Mouse (Mus musculus) stomach, postnatal 0 days (tissue): ENCODE data around the gene Ulk4. TPM values are rescaled to one million over a fixed set of nuclear protein-coding genes. Genes with fewer than 3 reads are reported as not detected.
A peak's percentile ranks its signal among the peaks of the same experiment; 100 is the strongest.
"Not testable (repeated sequence)": the region's sequence is repeated elsewhere in the genome, so short reads cannot be mapped to it uniquely, and the experiment has no call there.

Experiments
- ATAC-seq: fragments of 200-750 bp; cut with Nextera tagmentation; 2 replicates; pipeline ENCODE4 v1.8.0; 2017; ENCODE audit not compliant: low FRiP score, low TSS enrichment
- DNase-seq: peaks from one replicate; pipeline ENCODE4 v3.0.0-alpha.2; 2016; ENCODE audit warnings: low spot score
- H3K27ac ChIP-seq: fragments of 300-500 bp; sonication (generic); replicated peaks from 2 replicates; pipeline ENCODE4 v1.5.1; 2014; ENCODE audit warnings: mild to moderate bottlenecking, control low read depth
- H3K27me3 ChIP-seq: fragments of 300-500 bp; sonication (generic); 2 replicates; pipeline ENCODE4 v1.6.1; 2014; ENCODE audit warnings: low read length; ENCODE audit not compliant: control insufficient read depth, insufficient read depth
- H3K36me3 ChIP-seq: fragments of 300-500 bp; sonication (generic); 2 replicates; pipeline ENCODE4 v1.6.1; 2014; ENCODE audit warnings: low read length, mixed read lengths; ENCODE audit not compliant: control insufficient read depth, insufficient read depth
- H3K4me1 ChIP-seq: fragments of 300-500 bp; sonication (generic); replicated peaks from 2 replicates; pipeline ENCODE4 v1.6.1; 2014; ENCODE audit warnings: antibody characterized with exemption; ENCODE audit not compliant: control insufficient read depth, insufficient read depth
- H3K4me2 ChIP-seq: fragments of 300-500 bp; sonication (generic); replicated peaks from 2 replicates; pipeline ENCODE4 v1.6.1; 2014; ENCODE audit warnings: low read depth, mild to moderate bottlenecking, control low read depth, moderate library complexity
- H3K4me3 ChIP-seq: fragments of 300-500 bp; sonication (generic); 2 replicates; pipeline ENCODE4 v1.5.1; 2014; ENCODE audit warnings: low read depth, low read length, control low read depth
- H3K9ac ChIP-seq: fragments of 300-500 bp; sonication (generic); 2 replicates; pipeline ENCODE4 v1.6.1; 2014; ENCODE audit warnings: mild to moderate bottlenecking, low read length, control low read depth, mixed read lengths
- H3K9me3 ChIP-seq: fragments of 300-500 bp; sonication (generic); 2 replicates; pipeline ENCODE4 v1.6.1; 2016; ENCODE audit warnings: low read length; ENCODE audit not compliant: control insufficient read depth
- CTCF ChIP-seq: IDR thresholded peaks from 2 replicates; pipeline ENCODE4 v1.5.1; 2016; ENCODE audit warnings: antibody characterized with exemption, low read depth, mild to moderate bottlenecking, moderate library complexity
- EP300 ChIP-seq: optimal IDR thresholded peaks from 2 replicates; pipeline ENCODE3; 2016; ENCODE audit warnings: antibody characterized with exemption
- WGBS: fragments of 180-500 bp; shearing (Covaris S2); extraction: QIAGEN DNeasy Blood & Tissue Kit; methylation state at CpG from one replicate; pipeline ENCODE4 v1.1.7; 2014; 5-methylcytosine and 5-hydroxymethylcytosine counted together
- polyA plus RNA-seq: library from polyadenylated mRNA; unstranded; fragments of >200 nt; fragmentation: Nextera tagmentation; extraction: Ambion mirVana; gene quantifications from 2 replicates; pipeline ENCODE4 v1.2.1, GENCODE M21; 2015

Gene Ulk4
- polyA plus RNA-seq, 1 experiment from 2014 or later = 73.3 TPM

DNA sequence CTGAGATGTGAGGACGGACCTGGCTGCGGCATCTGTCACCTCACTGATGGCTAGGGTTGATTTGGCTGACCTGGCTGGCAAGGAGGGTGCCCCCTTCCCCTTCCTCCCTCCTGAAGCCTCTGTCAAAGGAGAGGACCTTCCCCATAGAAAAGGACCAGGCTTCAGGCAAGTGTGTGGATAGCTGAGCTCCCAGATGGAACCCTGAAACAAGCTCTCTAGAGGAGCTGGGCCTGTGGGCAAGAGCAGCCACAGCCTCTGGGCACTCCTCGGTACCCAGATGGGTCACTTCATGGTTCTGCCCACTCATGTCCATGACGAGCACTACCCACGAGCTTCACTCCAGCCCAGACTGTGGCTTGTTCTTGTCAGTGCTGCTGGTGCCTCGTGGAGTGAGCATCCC, 34.7 kb downstream of the Ulk4 start:
- no peaks in the 10 kb centered on the region for H3K9me3 ChIP-seq
- H3K36me3 ChIP-seq = no peaks in the 10 kb centered on the region
- ATAC-seq (no peak), DNase-seq (no peak)
- no peak for TF ChIP-seq EP300
- TF ChIP-seq CTCF = no peak
- no peak overlapping the region for H3K9ac ChIP-seq
- WGBS = 89% methylated on average over 6 of the region's 6 CpGs
- H3K27me3 ChIP-seq = no peaks in the 10 kb centered on the region
- H3K4me3 ChIP-seq = no peak overlapping the region
- no peaks in the 10 kb centered on the region for H3K4me1 ChIP-seq
- no peak overlapping the region for H3K4me2 ChIP-seq
- no peak overlapping the region for H3K27ac ChIP-seq

DNA sequence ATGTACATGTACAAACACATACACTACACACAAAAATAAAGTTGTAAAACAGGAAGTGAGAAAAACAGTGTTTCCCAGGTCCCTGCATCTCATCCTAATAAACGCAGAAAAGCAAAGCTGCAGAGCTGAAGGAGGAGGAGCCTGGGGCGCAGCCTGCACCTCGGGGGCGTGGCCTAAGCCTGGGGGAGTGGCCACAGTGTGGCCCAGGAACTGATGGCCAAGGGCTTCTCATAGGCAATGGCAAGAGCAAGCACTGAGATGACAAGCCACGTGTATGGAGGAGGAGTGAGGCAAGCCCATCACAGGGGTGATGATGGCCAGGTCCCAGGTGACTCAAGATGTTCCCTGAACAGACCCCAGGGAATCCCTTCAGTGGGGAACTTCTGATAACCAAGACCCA, 35.2 kb downstream of the Ulk4 start:
- 24% methylated on average over 5 of the region's 5 CpGs for WGBS
- ATAC-seq (peak; percentile 49; the same call in 1 of the 2 replicates), DNase-seq (peak; percentile 59)
- no peak for TF ChIP-seq EP300
- TF ChIP-seq CTCF = no peak
- Histone ChIP-seq H3K27ac (no peak overlapping the region), H3K9ac (no peak overlapping the region), H3K27me3 (no peaks in the 10 kb centered on the region), H3K4me1 (no peaks in the 10 kb centered on the region), H3K36me3 (no peaks in the 10 kb centered on the region), H3K9me3 (no peaks in the 10 kb centered on the region), H3K4me2 (no peak overlapping the region), H3K4me3 (no peak overlapping the region)

GRCm38 (mm10) chr9:121241366-121241765, 35.6 kb downstream of the Ulk4 start:
- TF ChIP-seq CTCF (no peak), EP300 (no peak)
- DNase-seq (no peak), ATAC-seq (no peak)
- no peaks in the 10 kb centered on the region for H3K36me3 ChIP-seq
- H3K4me2 ChIP-seq = no peak overlapping the region
- no peaks in the 10 kb centered on the region for H3K27me3 ChIP-seq
- H3K9ac ChIP-seq = no peak overlapping the region
- H3K4me1 ChIP-seq = no peaks in the 10 kb centered on the region
- H3K9me3 ChIP-seq = no peaks in the 10 kb centered on the region
- H3K27ac ChIP-seq = no peak overlapping the region
- no peak overlapping the region for H3K4me3 ChIP-seq
- WGBS = 84% methylated on average over 8 of the region's 8 CpGs

DNA sequence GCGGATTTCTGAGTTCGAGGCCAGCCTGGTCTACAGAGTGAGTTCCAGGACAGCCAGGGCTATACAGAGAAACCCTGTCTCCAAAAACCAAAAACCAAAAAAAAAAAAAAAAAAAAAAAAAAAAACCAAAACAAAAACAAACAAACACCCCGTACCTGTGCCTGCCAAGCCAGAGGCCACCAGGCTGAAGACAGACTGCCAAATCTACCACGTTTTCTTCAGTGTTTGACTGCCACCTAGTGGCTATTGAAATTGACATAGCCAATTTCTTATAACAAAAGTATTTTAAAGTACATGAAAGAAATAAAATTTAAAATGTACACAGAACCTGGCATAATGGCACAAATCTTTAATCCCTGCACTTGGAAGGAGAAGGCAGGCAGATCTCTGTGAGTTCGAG, 36.8 kb downstream of the Ulk4 start:
- H3K4me3 ChIP-seq, H3K9ac ChIP-seq, H3K4me2 ChIP-seq, H3K9me3 ChIP-seq, ATAC-seq, H3K27me3 ChIP-seq, H3K4me1 ChIP-seq, H3K27ac ChIP-seq, H3K36me3 ChIP-seq: not testable (repeated sequence)
- peak; percentile 82 for TF ChIP-seq CTCF
- DNase-seq = peak; percentile 43
- WGBS = 43% methylated on average over 5 of the region's 5 CpGs

DNA sequence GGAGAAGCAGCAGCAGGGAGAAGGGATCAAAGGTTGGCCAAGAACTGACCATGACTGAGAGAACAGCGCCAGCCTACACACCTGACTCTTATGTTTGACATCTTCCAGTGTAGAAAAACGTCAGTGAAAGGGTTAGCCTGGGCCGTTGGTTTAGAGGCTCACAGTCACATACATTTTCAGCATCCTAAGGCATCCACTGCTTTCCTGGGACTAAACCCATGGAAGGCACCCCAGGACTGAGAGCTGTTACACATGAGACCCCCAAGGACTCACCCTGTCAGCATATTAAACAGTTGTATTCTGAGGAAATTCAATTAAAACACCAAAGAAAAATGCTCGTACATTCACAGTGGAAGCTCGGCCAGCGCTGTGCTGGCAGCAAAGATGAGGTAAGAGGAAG, 37.4 kb downstream of the Ulk4 start:
- no peaks in the 10 kb centered on the region for H3K9me3 ChIP-seq
- no peak overlapping the region for H3K27ac ChIP-seq
- no peak for TF ChIP-seq EP300
- no peak overlapping the region for H3K9ac ChIP-seq
- 82% methylated on average over 6 of the region's 6 CpGs for WGBS
- ATAC-seq (no peak), DNase-seq (no peak)
- H3K4me2 ChIP-seq = no peak overlapping the region
- H3K4me3 ChIP-seq = no peak overlapping the region
- H3K4me1 ChIP-seq = no peaks in the 10 kb centered on the region
- no peaks in the 10 kb centered on the region for H3K27me3 ChIP-seq
- no peaks in the 10 kb centered on the region for H3K36me3 ChIP-seq

- Histone ChIP-seq H3K36me3 (no peaks in the 10 kb centered on the region), H3K27me3 (no peaks in the 10 kb centered on the region), H3K9me3 (no peaks in the 10 kb centered on the region), H3K4me1 (no peaks in the 10 kb centered on the region), H3K9ac (no peak overlapping the region), H3K4me2 (no peak overlapping the region), H3K27ac (no peak overlapping the region), H3K4me3 (no peak overlapping the region)
- ATAC-seq (no peak), DNase-seq (no peak)
- WGBS = 85% methylated on average over 11 of the region's 11 CpGs
- TF ChIP-seq CTCF (no peak), EP300 (no peak)
Measured at GRCm38 (mm10) chr9:121218636-121219035, 58.4 kb downstream of the Ulk4 start.
